Mouse (Mus musculus): ENCODE data around the gene Oxa1l. TPM values are rescaled to one million over a fixed set of nuclear protein-coding genes. Genes with fewer than 3 reads are reported as not detected.

Oxa1l gene
- polyA plus RNA-seq, 1 experiment from 2014 or later, result 52.0 TPM

GRCm38 (mm10) chr14:54366581-54366980 is 5.9 kb downstream of the Oxa1l start:
- 96% methylated on average over 10 of the region's 10 CpGs for WGBS
- DNase-seq (ENCODE audit: low spot score), result no peak

GRCm38 (mm10) chr14:54367429-54368060 is 6.9 kb downstream of the Oxa1l start:
- Histone ChIP-seq H3K27ac (replicated peaks; ENCODE audit: low read depth, low read length) (no peak overlapping the region), H3K27me3 (ENCODE audit: control insufficient read depth, insufficient read depth, low read length) (no peaks in the 10 kb centered on the region), H3K36me3 (ENCODE audit: control insufficient read depth, insufficient read depth, low read length) (peaks cover 29% of the 10 kb centered on the region), H3K9me3 (ENCODE audit: control insufficient read depth, low read length) (no peaks in the 10 kb centered on the region), H3K4me3 (ENCODE audit: low read depth, low read length) (no peak overlapping the region), H3K4me2 (ENCODE audit: low read depth, severe bottlenecking) (no peak overlapping the region), H3K9ac (ENCODE audit: low read length) (no peak overlapping the region), H3K4me1 (ENCODE audit: control insufficient read depth, insufficient read depth, low read length) (no peaks in the 10 kb centered on the region)
- ATAC-seq (ENCODE audit: insufficient number of reproducible peaks, low FRiP score, low TSS enrichment, low read depth) (no peak), DNase-seq (ENCODE audit: low spot score) (no peak)
- WGBS, result 90% methylated on average over 18 of the region's 18 CpGs

More at GRCm38 (mm10) chr14:54366581-54366980, 5.9 kb downstream of the Oxa1l start:
- Histone ChIP-seq H3K9me3 (ENCODE audit: control insufficient read depth, low read length) (no peaks in the 10 kb centered on the region), H3K36me3 (ENCODE audit: control insufficient read depth, insufficient read depth, low read length) (peaks cover 29% of the 10 kb centered on the region), H3K4me1 (ENCODE audit: control insufficient read depth, insufficient read depth, low read length) (0 out of 2 replicates have a peak, but pooled peaks cover 1% of the 10 kb centered on the region), H3K9ac (ENCODE audit: low read length) (no peak overlapping the region), H3K27me3 (ENCODE audit: control insufficient read depth, insufficient read depth, low read length) (no peaks in the 10 kb centered on the region), H3K4me3 (ENCODE audit: low read depth, low read length) (no peak overlapping the region), H3K4me2 (ENCODE audit: low read depth, severe bottlenecking) (no peak overlapping the region), H3K27ac (replicated peaks; ENCODE audit: low read depth, low read length) (no peak overlapping the region)
- ATAC-seq (ENCODE audit: insufficient number of reproducible peaks, low FRiP score, low TSS enrichment, low read depth), result no peak

- Histone ChIP-seq H3K9me3 (ENCODE audit: control insufficient read depth, low read length) (no peaks in the 10 kb centered on the region), H3K4me1 (ENCODE audit: control insufficient read depth, insufficient read depth, low read length) (no peaks in the 10 kb centered on the region), H3K36me3 (ENCODE audit: control insufficient read depth, insufficient read depth, low read length) (peaks cover 23% of the 10 kb centered on the region), H3K4me2 (ENCODE audit: low read depth, severe bottlenecking) (no peak overlapping the region), H3K9ac (ENCODE audit: low read length) (no peak overlapping the region), H3K27me3 (ENCODE audit: control insufficient read depth, insufficient read depth, low read length) (no peaks in the 10 kb centered on the region), H3K27ac (replicated peaks; ENCODE audit: low read depth, low read length) (no peak overlapping the region), H3K4me3 (ENCODE audit: low read depth, low read length) (no peak overlapping the region)
- ATAC-seq (ENCODE audit: insufficient number of reproducible peaks, low FRiP score, low TSS enrichment, low read depth) (no peak), DNase-seq (ENCODE audit: low spot score) (no peak)
- 98% methylated on average over 3 of the region's 3 CpGs for WGBS
Measured at GRCm38 (mm10) chr14:54369372-54369771, 8.7 kb downstream of the Oxa1l start.

- H3K4me2 ChIP-seq (ENCODE audit: low read depth, severe bottlenecking), result no peak overlapping the region
- DNase-seq (ENCODE audit: low spot score) (no peak), ATAC-seq (ENCODE audit: insufficient number of reproducible peaks, low FRiP score, low TSS enrichment, low read depth) (no peak)
- 97% methylated on average over 6 of the region's 6 CpGs for whole genome bisulfite sequencing
- H3K27me3 ChIP-seq (ENCODE audit: control insufficient read depth, insufficient read depth, low read length), result no peaks in the 10 kb centered on the region
- no peak overlapping the region for H3K27ac ChIP-seq (replicated peaks; ENCODE audit: low read depth, low read length)
- H3K4me3 ChIP-seq (ENCODE audit: low read depth, low read length), result no peak overlapping the region
- H3K4me1 ChIP-seq (ENCODE audit: control insufficient read depth, insufficient read depth, low read length), result no peaks in the 10 kb centered on the region
- no peak overlapping the region for H3K9ac ChIP-seq (ENCODE audit: low read length)
- no peaks in the 10 kb centered on the region for H3K9me3 ChIP-seq (ENCODE audit: control insufficient read depth, low read length)
- H3K36me3 ChIP-seq (ENCODE audit: control insufficient read depth, insufficient read depth, low read length), result peaks cover 23% of the 10 kb centered on the region
Measured at GRCm38 (mm10) chr14:54370595-54370994, 10.0 kb downstream of the Oxa1l start.

GRCm38 (mm10) chr14:54371460-54371859 is 10.8 kb downstream of the Oxa1l start:
- 98% methylated on average over 10 of the region's 10 CpGs for WGBS
- H3K36me3 ChIP-seq (ENCODE audit: control insufficient read depth, insufficient read depth, low read length), result peaks cover 23% of the 10 kb centered on the region
- H3K4me1 ChIP-seq (ENCODE audit: control insufficient read depth, insufficient read depth, low read length), result no peaks in the 10 kb centered on the region
- H3K9ac ChIP-seq (ENCODE audit: low read length), result no peak overlapping the region
- no peaks in the 10 kb centered on the region for H3K9me3 ChIP-seq (ENCODE audit: control insufficient read depth, low read length)
- no peak overlapping the region for H3K27ac ChIP-seq (replicated peaks; ENCODE audit: low read depth, low read length)
- H3K4me3 ChIP-seq (ENCODE audit: low read depth, low read length), result no peak overlapping the region
- ATAC-seq (ENCODE audit: insufficient number of reproducible peaks, low FRiP score, low TSS enrichment, low read depth) (0 out of 2 replicates have a peak, but pooled peaks have one; percentile 42), DNase-seq (ENCODE audit: low spot score) (no peak)
- no peak overlapping the region for H3K4me2 ChIP-seq (ENCODE audit: low read depth, severe bottlenecking)
- H3K27me3 ChIP-seq (ENCODE audit: control insufficient read depth, insufficient read depth, low read length), result no peaks in the 10 kb centered on the region

GRCm38 (mm10) chr14:54372923-54373322 is 12.3 kb downstream of the Oxa1l start:
- DNase-seq (ENCODE audit: low spot score) (no peak), ATAC-seq (ENCODE audit: insufficient number of reproducible peaks, low FRiP score, low TSS enrichment, low read depth) (no peak)
- H3K27me3 ChIP-seq (ENCODE audit: control insufficient read depth, insufficient read depth, low read length), result no peaks in the 10 kb centered on the region
- no peaks in the 10 kb centered on the region for H3K9me3 ChIP-seq (ENCODE audit: control insufficient read depth, low read length)
- H3K4me3 ChIP-seq (ENCODE audit: low read depth, low read length), result no peak overlapping the region
- H3K27ac ChIP-seq (replicated peaks; ENCODE audit: low read depth, low read length), result no peak overlapping the region
- no peaks in the 10 kb centered on the region for H3K4me1 ChIP-seq (ENCODE audit: control insufficient read depth, insufficient read depth, low read length)
- WGBS, result 97% methylated on average over 9 of the region's 9 CpGs
- H3K4me2 ChIP-seq (ENCODE audit: low read depth, severe bottlenecking), result no peak overlapping the region
- H3K9ac ChIP-seq (ENCODE audit: low read length), result no peak overlapping the region
- peaks cover 19% of the 10 kb centered on the region for H3K36me3 ChIP-seq (ENCODE audit: control insufficient read depth, insufficient read depth, low read length)

- ATAC-seq (ENCODE audit: insufficient number of reproducible peaks, low FRiP score, low TSS enrichment, low read depth), result no peak
- Histone ChIP-seq H3K4me2 (ENCODE audit: low read depth, severe bottlenecking) (no peak overlapping the region), H3K36me3 (ENCODE audit: control insufficient read depth, insufficient read depth, low read length) (no peaks in the 10 kb centered on the region), H3K4me3 (ENCODE audit: low read depth, low read length) (no peak overlapping the region), H3K9me3 (ENCODE audit: control insufficient read depth, low read length) (no peaks in the 10 kb centered on the region), H3K4me1 (ENCODE audit: control insufficient read depth, insufficient read depth, low read length) (no peaks in the 10 kb centered on the region), H3K9ac (ENCODE audit: low read length) (no peak overlapping the region), H3K27ac (replicated peaks; ENCODE audit: low read depth, low read length) (no peak overlapping the region), H3K27me3 (ENCODE audit: control insufficient read depth, insufficient read depth, low read length) (no peaks in the 10 kb centered on the region)
- peak; percentile 34 for DNase-seq (ENCODE audit: low spot score)
- 86% methylated on average over 3 of the region's 3 CpGs for WGBS
Measured at GRCm38 (mm10) chr14:54375916-54376315, 15.3 kb downstream of the Oxa1l start.

- ATAC-seq (ENCODE audit: insufficient number of reproducible peaks, low FRiP score, low TSS enrichment, low read depth), result no peak
- Histone ChIP-seq H3K27me3 (ENCODE audit: control insufficient read depth, insufficient read depth, low read length) (no peaks in the 10 kb centered on the region), H3K4me1 (ENCODE audit: control insufficient read depth, insufficient read depth, low read length) (no peaks in the 10 kb centered on the region), H3K9me3 (ENCODE audit: control insufficient read depth, low read length) (no peaks in the 10 kb centered on the region), H3K36me3 (ENCODE audit: control insufficient read depth, insufficient read depth, low read length) (no peaks in the 10 kb centered on the region), H3K4me3 (ENCODE audit: low read depth, low read length) (no peak overlapping the region), H3K4me2 (ENCODE audit: low read depth, severe bottlenecking) (no peak overlapping the region), H3K27ac (replicated peaks; ENCODE audit: low read depth, low read length) (no peak overlapping the region), H3K9ac (ENCODE audit: low read length) (no peak overlapping the region)
- no peak for DNase-seq (ENCODE audit: low spot score)
- 91% methylated on average over 6 of the region's 6 CpGs for WGBS
Measured at GRCm38 (mm10) chr14:54377166-54377565, 16.5 kb downstream of the Oxa1l start.

GRCm38 (mm10) chr14:54379571-54379970 is 18.9 kb downstream of the Oxa1l start:
- Histone ChIP-seq H3K9me3 (ENCODE audit: control insufficient read depth, low read length) (no peaks in the 10 kb centered on the region), H3K27ac (replicated peaks; ENCODE audit: low read depth, low read length) (no peak overlapping the region), H3K9ac (ENCODE audit: low read length) (no peak overlapping the region), H3K4me3 (ENCODE audit: low read depth, low read length) (no peak overlapping the region), H3K4me1 (ENCODE audit: control insufficient read depth, insufficient read depth, low read length) (no peaks in the 10 kb centered on the region), H3K27me3 (ENCODE audit: control insufficient read depth, insufficient read depth, low read length) (no peaks in the 10 kb centered on the region), H3K4me2 (ENCODE audit: low read depth, severe bottlenecking) (no peak overlapping the region), H3K36me3 (ENCODE audit: control insufficient read depth, insufficient read depth, low read length) (no peaks in the 10 kb centered on the region)
- ATAC-seq (ENCODE audit: insufficient number of reproducible peaks, low FRiP score, low TSS enrichment, low read depth), result no peak
- DNase-seq (ENCODE audit: low spot score), result no peak
- WGBS, result 78% methylated on average over 13 of the region's 13 CpGs

Data from limb, embryonic 11.5 days (tissue).